7 mouse cellular contexts compared by ENCODE assay signal in genomic region chrX:169999912-170000641, GRCm38 (mm10). TPM values are rescaled to one million over a fixed set of nuclear protein-coding genes. Genes with fewer than 3 reads are reported as not detected.
A peak's percentile ranks its signal among the peaks of the same experiment; 100 is the strongest.
DNase-seq lines count a peak whose midpoint lies in the region; ATAC-seq and TF ChIP-seq lines count a peak whose summit lies in the region.
"Not testable (repeated sequence)": the region's sequence is repeated elsewhere in the genome, so short reads cannot be mapped to it uniquely, and the experiment has no call there.

No protein-coding gene starts in this region.

- DNase-seq in 416B (ENCODE audit: low read depth): peak; percentile 62
- DNase-seq in MEL (ENCODE audit: low read depth, low spot score): peak; percentile 70
- peak; percentile 24 for DNase-seq in forebrain, embryonic 11.5 days (ENCODE audit: low spot score)
- DNase-seq in limb, embryonic 11.5 days (ENCODE audit: low spot score): peak; percentile 12
- peak; percentile 9 for DNase-seq in midbrain, embryonic 10.5 days (ENCODE audit: low spot score)
- peak; percentile 1 for DNase-seq in yolk sac, embryonic 10.5 days (ENCODE audit: low spot score)

- H3K9ac ChIP-seq in MEL (ENCODE audit: control insufficient read depth, low read depth, low read length, poor library complexity, severe bottlenecking); forebrain, embryonic 11.5 days (ENCODE audit: low read length); limb, embryonic 11.5 days (ENCODE audit: low read length): not testable (repeated sequence)

- 0% methylated on average over 1 of the region's 3 CpGs for whole genome bisulfite sequencing in forebrain, embryonic 11.5 days
- no CpG with 5 or more reads among the region's 3 CpGs for WGBS in limb, embryonic 11.5 days
- no CpG with 5 or more reads among the region's 3 CpGs for WGBS in midbrain, embryonic 10.5 days

- H3K4me2 ChIP-seq in forebrain, embryonic 11.5 days (ENCODE audit: low read depth, low read length, severe bottlenecking); limb, embryonic 11.5 days (ENCODE audit: low read depth, severe bottlenecking): not testable (repeated sequence)

- not testable (repeated sequence) for TF ChIP-seq RAD21 in MEL (IDR thresholded peaks at IDR 0.05; ENCODE audit: low read depth, low read length)

- not testable (repeated sequence) for H3K4me1 ChIP-seq in MEL (ENCODE audit: control insufficient read depth in 1 of 2, insufficient read depth in 2 of 2, low read length in 2 of 2); forebrain, embryonic 11.5 days (replicated peaks; ENCODE audit: control insufficient read depth, insufficient read depth, low read length); limb, embryonic 11.5 days (ENCODE audit: control insufficient read depth, insufficient read depth, low read length)
- peaks cover 11% of the 10 kb centered on the region for H3K4me1 ChIP-seq in midbrain, embryonic 10.5 days

- not testable (repeated sequence) for H3K9me3 ChIP-seq in MEL (replicated peaks; ENCODE audit: insufficient read depth, low read length); forebrain, embryonic 11.5 days (ENCODE audit: control insufficient read depth, low read length)
- H3K9me3 ChIP-seq in limb, embryonic 11.5 days (ENCODE audit: control insufficient read depth, low read length): peaks cover 15% of the 10 kb centered on the region
- H3K9me3 ChIP-seq in midbrain, embryonic 10.5 days (replicated peaks): peaks cover 17% of the 10 kb centered on the region

- TF ChIP-seq CTCF in MEL (IDR thresholded peaks at IDR 0.05 in 2 of 3, conservative IDR thresholded peaks at IDR 0.05 in 1 of 3; ENCODE audit: control insufficient read depth in 1 of 3, insufficient read depth in 1 of 3, low read depth in 2 of 3, low read length in 3 of 3, poor library complexity in 1 of 3, severe bottlenecking in 1 of 3): not testable (repeated sequence)

- H3K79me2 ChIP-seq in MEL (ENCODE audit: control insufficient read depth, insufficient read depth, low read length, poor library complexity): not testable (repeated sequence)

- not testable (repeated sequence) for TF ChIP-seq POLR2A in MEL (IDR thresholded peaks at IDR 0.05; ENCODE audit: control insufficient read depth in 1 of 2, insufficient read depth in 1 of 2, low read depth in 1 of 2, low read length in 2 of 2, poor library complexity in 1 of 2)

- H3K4me3 ChIP-seq in MEL (ENCODE audit: control insufficient read depth in 1 of 2, insufficient read depth in 1 of 2, low read depth in 2 of 2, low read length in 2 of 2); forebrain, embryonic 11.5 days (ENCODE audit: low read depth, low read length); limb, embryonic 11.5 days (ENCODE audit: low read depth, low read length); midbrain, embryonic 10.5 days: not testable (repeated sequence)

- H3K27me3 ChIP-seq in MEL (ENCODE audit: control insufficient read depth in 1 of 2, insufficient read depth in 2 of 2, low read length in 2 of 2); forebrain, embryonic 11.5 days (ENCODE audit: control insufficient read depth, insufficient read depth, low read length); limb, embryonic 11.5 days (ENCODE audit: control insufficient read depth, insufficient read depth, low read length); midbrain, embryonic 10.5 days (ENCODE audit: low read depth, poor library complexity, severe bottlenecking): not testable (repeated sequence)

- H3K27ac ChIP-seq in MEL (ENCODE audit: control insufficient read depth, low read depth, low read length); forebrain, embryonic 11.5 days (ENCODE audit: low read depth, low read length); limb, embryonic 11.5 days (replicated peaks; ENCODE audit: low read depth, low read length); midbrain, embryonic 10.5 days (replicated peaks): not testable (repeated sequence)

- TF ChIP-seq EP300 in MEL (IDR thresholded peaks at IDR 0.05; ENCODE audit: low read depth in 1 of 2, low read length in 2 of 2): not testable (repeated sequence)

- H3K36me3 ChIP-seq in MEL (ENCODE audit: control insufficient read depth in 1 of 2, insufficient read depth in 2 of 2, low read length in 2 of 2); forebrain, embryonic 11.5 days (ENCODE audit: control insufficient read depth, insufficient read depth, low read length); limb, embryonic 11.5 days (ENCODE audit: control insufficient read depth, insufficient read depth, low read length); midbrain, embryonic 10.5 days: not testable (repeated sequence)

- ATAC-seq in cerebellum, adult (ENCODE audit: insufficient number of reproducible peaks, low FRiP score, low TSS enrichment): 0 out of 2 replicates have a peak, but pooled peaks have one; percentile 47
- ATAC-seq in forebrain, embryonic 11.5 days (replicated peaks; ENCODE audit: low FRiP score); limb, embryonic 11.5 days (ENCODE audit: insufficient number of reproducible peaks, low FRiP score, low TSS enrichment, low read depth): not testable (repeated sequence)

RNA-seq across cellular contexts. Expression of gene Gm21887, which starts 9.4 kb away (rescaled TPM):
- 2.5 and 4.7 TPM in 2 replicates for total RNA-seq in MEL (2012; rRNA removed)
- 10 to 100 TPM in 1 of 2 experiments, not detected in 1; 88.8 TPM for polyA plus RNA-seq in MEL (2012; ENCODE audit: insufficient read depth in 1 of 2, insufficient read length in 2 of 2, low read depth in 1 of 2, low replicate concordance in 2 of 2, missing spikeins in 1 of 2)
- polyA plus RNA-seq in forebrain, embryonic 11.5 days (2014; fragmentation: Nextera tagmentation; extraction: Ambion mirVana): 321 and 384 TPM in 2 replicates
- 244 and 297 TPM in 2 replicates for polyA plus RNA-seq in limb, embryonic 11.5 days (2014; fragmentation: Nextera tagmentation; extraction: Ambion mirVana)
- polyA plus RNA-seq in midbrain, embryonic 10.5 days (2016; fragmentation: Nextera tagmentation; extraction: Ambion mirVana): 224 and 306 TPM in 2 replicates

Comparison
In these comparisons a context has a peak if more than half of its experiments do, and no peak if none do; other contexts are left out.
1. DNase-seq: peak in every context shown above with its lines; median percentile 70 in MEL; 62 in 416B; 24 in forebrain, embryonic 11.5 days; 12 in limb, embryonic 11.5 days; 9 in midbrain, embryonic 10.5 days; 1 in yolk sac, embryonic 10.5 days.